Mouse (Mus musculus) limb, embryonic 14.5 days (tissue): ENCODE measurements around the gene Slc25a23. TPM values are rescaled to one million over a fixed set of nuclear protein-coding genes. Genes with fewer than 3 reads are reported as not detected.

Experiments used
- ATAC-seq: fragments of 200-750 bp; cut with Nextera tagmentation; 2 replicates; pipeline ENCODE4 v1.8.0; 2017; ENCODE audit warnings: low read depth, moderate number of reproducible peaks, moderate TSS enrichment; ENCODE audit not compliant: low FRiP score
- DNase-seq: peaks from one replicate; pipeline ENCODE4 v3.0.0-alpha.2; 2015; ENCODE audit warnings: low spot score
- H3K27ac ChIP-seq: fragments of 300-500 bp; sonication (generic); replicated peaks from 2 replicates; pipeline ENCODE4 v1.5.1; 2014; ENCODE audit warnings: low read depth, mild to moderate bottlenecking, low read length, moderate library complexity, mixed read lengths
- H3K27me3 ChIP-seq: fragments of 300-500 bp; sonication (generic); 2 replicates; pipeline ENCODE4 v1.6.1; 2014; ENCODE audit warnings: low read length, mixed read lengths; ENCODE audit not compliant: control insufficient read depth, insufficient read depth
- H3K36me3 ChIP-seq: fragments of 300-500 bp; sonication (generic); 2 replicates; pipeline ENCODE4 v1.6.1; 2014; ENCODE audit warnings: mild to moderate bottlenecking, low read length, moderate library complexity, mixed read lengths; ENCODE audit not compliant: control insufficient read depth, insufficient read depth
- H3K4me1 ChIP-seq: fragments of 300-500 bp; sonication (generic); 2 replicates; pipeline ENCODE4 v1.6.1; 2014; ENCODE audit warnings: antibody characterized with exemption, low read length, mixed read lengths; ENCODE audit not compliant: control insufficient read depth, insufficient read depth
- H3K4me2 ChIP-seq: fragments of 300-500 bp; sonication (generic); replicated peaks from 2 replicates; pipeline ENCODE4 v1.6.1; 2014; ENCODE audit warnings: low read depth, mild to moderate bottlenecking, low read length, moderate library complexity; ENCODE audit not compliant: severe bottlenecking
- H3K4me3 ChIP-seq: fragments of 300-500 bp; sonication (generic); replicated peaks from 2 replicates; pipeline ENCODE4 v1.5.1; 2014; ENCODE audit warnings: low read length
- H3K9ac ChIP-seq: fragments of 300-500 bp; sonication (generic); 2 replicates; pipeline ENCODE4 v1.6.1; 2014; ENCODE audit warnings: mild to moderate bottlenecking, low read depth, low read length, moderate library complexity; ENCODE audit not compliant: severe bottlenecking
- H3K9me3 ChIP-seq: fragments of 300-500 bp; sonication (generic); 2 replicates; pipeline ENCODE4 v1.6.1; 2016; ENCODE audit warnings: low read length; ENCODE audit not compliant: control insufficient read depth
- POLR2A ChIP-seq: fragments of 200-500 bp; IDR thresholded peaks from 2 replicates; pipeline ENCODE4 v1.8.0; 2012; ENCODE audit warnings: inconsistent platforms, mild to moderate bottlenecking, moderate library complexity, borderline replicate concordance; ENCODE audit not compliant: insufficient read depth, insufficient read length; ENCODE audit errors: extremely low read depth
- WGBS: fragments of 180-500 bp; shearing (Covaris S2); extraction: QIAGEN DNeasy Blood & Tissue Kit; methylation state at CpG from one replicate; pipeline ENCODE4 v1.1.7; 2014; 5-methylcytosine and 5-hydroxymethylcytosine counted together
- polyA plus RNA-seq, 2 experiments: library from polyadenylated mRNA; depleted of rRNA in 1 of 2; stranded (reverse) in 1 of 2; unstranded in 1 of 2; fragments of >200 nt; fragmentation: Nextera tagmentation in 1 of 2; extraction: Ambion mirVana in 1 of 2; gene quantifications; 2 replicates each; pipeline versions ENCODE4 v1.2.1 to v1.2.3; 2012 to 2014

The Slc25a23 gene
- polyA plus RNA-seq (2012; rRNA removed): 26.3 and 32.9 TPM in 2 replicates
- 5.7 and 8.3 TPM in 2 replicates for polyA plus RNA-seq (2014; fragmentation: Nextera tagmentation; extraction: Ambion mirVana)

- Histone ChIP-seq H3K9ac (peak within 1 kb of the TSS; percentile 70), H3K27me3 (peaks cover 27% of the 10 kb centered on the region), H3K27ac (no peak within 1 kb of the TSS), H3K36me3 (no peaks in the 10 kb centered on the region), H3K4me1 (0 out of 2 replicates have a peak, but pooled peaks cover 10% of the 10 kb centered on the region), H3K4me3 (peak within 1 kb of the TSS; percentile 77), H3K9me3 (no peaks in the 10 kb centered on the region), H3K4me2 (peak within 1 kb of the TSS; percentile 83)
- DNase-seq (peak; percentile 80), ATAC-seq (peak; percentile 83)
- 1% methylated on average over 16 of the region's 45 CpGs for WGBS
- TF ChIP-seq POLR2A: no peak
These were observed at the start of gene Slc25a23 for GRCm38 (mm10) chr17:57059486-57059977. Gene Slc25a23, minus strand, starts transcription at chr17:57059863.

- DNase-seq (no peak), ATAC-seq (no peak)
- Histone ChIP-seq H3K4me2 (no peak overlapping the region), H3K27me3 (no peaks in the 10 kb centered on the region), H3K9me3 (no peaks in the 10 kb centered on the region), H3K36me3 (no peaks in the 10 kb centered on the region), H3K9ac (no peak overlapping the region), H3K27ac (no peak overlapping the region), H3K4me3 (no peak overlapping the region), H3K4me1 (peaks cover 11% of the 10 kb centered on the region)
- 44% methylated on average over 5 of the region's 5 CpGs for WGBS
- no peak for TF ChIP-seq POLR2A
These were observed 49.1 kb upstream of the Slc25a23 start for GRCm38 (mm10) chr17:57108666-57109171.

GRCm38 (mm10) chr17:57108040-57108665, 48.5 kb upstream of the Slc25a23 start:
- H3K4me1 ChIP-seq: peaks cover 11% of the 10 kb centered on the region
- TF ChIP-seq POLR2A: no peak
- H3K4me3 ChIP-seq: no peak overlapping the region
- ATAC-seq: no peak
- no peak for DNase-seq
- no peaks in the 10 kb centered on the region for H3K36me3 ChIP-seq
- no peaks in the 10 kb centered on the region for H3K9me3 ChIP-seq
- H3K4me2 ChIP-seq: no peak overlapping the region
- no peak overlapping the region for H3K27ac ChIP-seq
- H3K9ac ChIP-seq: no peak overlapping the region
- 77% methylated on average over 7 of the region's 7 CpGs for whole genome bisulfite sequencing
- H3K27me3 ChIP-seq: no peaks in the 10 kb centered on the region

GRCm38 (mm10) chr17:57107064-57107463, 47.4 kb upstream of the Slc25a23 start:
- H3K4me1 ChIP-seq: peaks cover 11% of the 10 kb centered on the region
- H3K4me3 ChIP-seq: no peak overlapping the region
- ATAC-seq: no peak
- no peaks in the 10 kb centered on the region for H3K9me3 ChIP-seq
- H3K27me3 ChIP-seq: no peaks in the 10 kb centered on the region
- 97% methylated on average over 5 of the region's 5 CpGs for WGBS
- no peak for DNase-seq
- TF ChIP-seq POLR2A: no peak
- no peaks in the 10 kb centered on the region for H3K36me3 ChIP-seq
- no peak overlapping the region for H3K4me2 ChIP-seq
- no peak overlapping the region for H3K27ac ChIP-seq
- H3K9ac ChIP-seq: no peak overlapping the region

GRCm38 (mm10) chr17:57106035-57106368, 46.3 kb upstream of the Slc25a23 start:
- H3K27me3 ChIP-seq: no peaks in the 10 kb centered on the region
- ATAC-seq (no peak), DNase-seq (no peak)
- H3K36me3 ChIP-seq: no peaks in the 10 kb centered on the region
- peak overlapping the region; percentile 68 for H3K4me3 ChIP-seq
- peaks cover 11% of the 10 kb centered on the region for H3K4me1 ChIP-seq
- 6% methylated on average over 9 of the region's 9 CpGs for WGBS
- no peak for TF ChIP-seq POLR2A
- peak overlapping the region; percentile 78 for H3K4me2 ChIP-seq
- H3K9me3 ChIP-seq: no peaks in the 10 kb centered on the region
- no peak overlapping the region for H3K27ac ChIP-seq
- H3K9ac ChIP-seq: peak overlapping the region; percentile 79
